In genomic region chr6:15316948-15317347, GRCm38 (mm10) we compare ENCODE assay signal across 15 mouse cellular contexts.
"Had no signal": no experiment of that assay in that cellular context is flagged by ENCODE, and none has a peak within 500 bp of the region (broad histone marks: within the 10 kb centered on the region; RNA-seq: fewer than 3 reads in every experiment).

No protein-coding gene starts in this region.

- H3K27me3 ChIP-seq: neural tube, embryonic 15.5 days; stomach, embryonic 15.5 days had no signal

- H3K36me3 ChIP-seq: neural tube, embryonic 15.5 days; stomach, embryonic 15.5 days had no signal

- H3K4me2 ChIP-seq: neural tube, embryonic 15.5 days; stomach, embryonic 15.5 days had no signal

- DNase-seq: retina, postnatal 1 day; right cerebral cortex, adult 18-20 months; right cerebral cortex, postnatal 14 days; right cerebral cortex, postnatal 25 days; right cerebral cortex, postnatal 4 days; spleen, adult 18-20 months; thymus, adult 18-20 months; thymus, adult 2 months; thymus, postnatal 14 days; thymus, postnatal 25 days; thymus, postnatal 36 days; thymus, postnatal 4 days had no signal

- H3K9me3 ChIP-seq: neural tube, embryonic 15.5 days; stomach, embryonic 15.5 days had no signal

- H3K27ac ChIP-seq: neural tube, embryonic 15.5 days; stomach, embryonic 15.5 days; stomach, postnatal 0 days had no signal

- H3K4me3 ChIP-seq: neural tube, embryonic 15.5 days; stomach, embryonic 15.5 days had no signal

- H3K4me1 ChIP-seq: neural tube, embryonic 15.5 days; stomach, embryonic 15.5 days had no signal

- H3K9ac ChIP-seq: neural tube, embryonic 15.5 days; stomach, embryonic 15.5 days had no signal
